Mouse (Mus musculus) spleen, postnatal 36 days (tissue): ENCODE measurements around the gene Olfr325.

Experiments
- DNase-seq, 2 experiments: peaks; one replicate each; pipeline ENCODE4 v3.0.0; 2022; ENCODE audit warnings: low spot score in 2 of 2, mixed read lengths in 1 of 2

The Olfr325 gene

GRCm38 (mm10) chr11:58630401-58630800 lies 52.9 kb downstream of the Olfr325 start, which contains the start of gene Olfr323:
Gene Olfr323 (minus strand): TSS chr11:58630501.
- no peak for DNase-seq
